Mouse (Mus musculus): Measurements from ENCODE around the gene Olfr1501. TPM values are rescaled to one million over a fixed set of nuclear protein-coding genes. Genes with fewer than 3 reads are reported as not detected.
"Not testable (repeated sequence)": the region's sequence is repeated elsewhere in the genome, so short reads cannot be mapped to it uniquely, and the experiment has no call there.

Olfr1501 gene
- not detected in 2 replicates for polyA plus RNA-seq (2016; fragmentation: Nextera tagmentation; extraction: Ambion mirVana)

DNA sequence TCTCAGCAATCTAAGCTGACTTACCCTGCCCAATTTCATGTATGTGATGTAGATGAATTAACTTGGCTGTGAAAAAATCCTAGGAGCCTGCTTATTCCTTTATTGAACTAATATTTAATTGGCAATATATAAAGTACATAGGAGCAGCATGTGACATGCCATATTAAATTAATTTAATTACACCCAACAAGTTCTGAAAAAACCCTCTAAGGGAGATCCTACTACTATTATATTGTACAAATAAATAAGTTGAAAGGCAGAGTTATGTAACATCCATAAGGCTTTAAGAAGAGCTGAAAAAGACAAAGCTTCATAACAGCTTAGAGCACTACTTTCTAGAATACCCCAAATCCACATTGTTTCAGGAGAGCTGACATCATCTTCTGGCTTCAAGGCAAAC lies at the start of gene Olfr1501:
Gene Olfr1501 (minus strand): TSS at position 101 of the 400 bp plus-strand sequence.
- not testable (repeated sequence) for H3K4me1 ChIP-seq; H3K27me3 ChIP-seq (replicated peaks); H3K4me3 ChIP-seq; H3K36me3 ChIP-seq; ATAC-seq (ENCODE audit: low FRiP score, low read depth); H3K9me3 ChIP-seq; H3K9ac ChIP-seq; H3K4me2 ChIP-seq (replicated peaks); H3K27ac ChIP-seq

GRCm38 (mm10) chr19:13897828-13898227 lies 47.3 kb upstream of the Olfr1501 start, which contains the start of gene Olfr1504:
Gene Olfr1504, minus strand, starts transcription at chr19:13897928.
- Histone ChIP-seq H3K9me3 (no peaks in the 10 kb centered on the region), H3K4me3 (no peak within 1 kb of the TSS), H3K4me1 (no peaks in the 10 kb centered on the region), H3K27ac (no peak within 1 kb of the TSS), H3K4me2 (replicated peaks) (no peak within 1 kb of the TSS), H3K36me3 (no peaks in the 10 kb centered on the region), H3K9ac (no peak within 1 kb of the TSS), H3K27me3 (replicated peaks) (no peaks in the 10 kb centered on the region)
- WGBS: 71% methylated on average over 1 of the region's 1 CpGs
- ATAC-seq (ENCODE audit: low FRiP score, low read depth): no peak

DNA sequence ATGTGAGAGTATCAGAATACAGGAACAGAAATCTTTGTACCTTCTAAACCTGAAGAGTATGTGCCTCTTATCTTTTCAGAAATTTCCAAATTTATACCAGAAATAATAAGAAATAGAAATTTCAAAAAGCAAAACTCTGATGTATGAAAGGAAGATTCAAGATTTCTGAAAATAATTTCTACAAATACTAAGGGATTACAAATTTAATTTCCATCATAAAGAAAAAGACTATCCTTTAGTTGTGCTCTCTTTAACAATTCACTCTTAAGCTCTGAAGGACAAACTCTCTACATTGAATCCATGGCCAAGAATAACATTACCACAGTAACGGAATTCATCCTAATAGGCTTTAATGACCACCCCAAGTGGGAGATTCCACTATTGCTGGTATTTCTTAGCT lies 11.0 kb upstream of the Olfr1501 start, which contains the start of gene Olfr1502:
Gene Olfr1502 (plus strand): TSS at position 301 of the 400 bp plus-strand sequence.
- H3K27me3 ChIP-seq (replicated peaks): no peaks in the 10 kb centered on the region
- H3K4me1 ChIP-seq: no peaks in the 10 kb centered on the region
- H3K4me3 ChIP-seq: no peak within 1 kb of the TSS
- H3K4me2 ChIP-seq (replicated peaks): no peak within 1 kb of the TSS
- ATAC-seq (ENCODE audit: low FRiP score, low read depth): no peak
- H3K36me3 ChIP-seq: no peaks in the 10 kb centered on the region
- H3K9me3 ChIP-seq: no peaks in the 10 kb centered on the region
- H3K9ac ChIP-seq: no peak within 1 kb of the TSS
- no peak within 1 kb of the TSS for H3K27ac ChIP-seq
- WGBS: 80% methylated on average over 1 of the region's 1 CpGs

- Histone ChIP-seq H3K27ac (no peak within 1 kb of the TSS), H3K4me1 (no peaks in the 10 kb centered on the region), H3K36me3 (no peaks in the 10 kb centered on the region), H3K9me3 (no peaks in the 10 kb centered on the region), H3K4me2 (replicated peaks) (no peak within 1 kb of the TSS), H3K9ac (no peak within 1 kb of the TSS), H3K27me3 (replicated peaks) (no peaks in the 10 kb centered on the region), H3K4me3 (no peak within 1 kb of the TSS)
- ATAC-seq (ENCODE audit: low FRiP score, low read depth): no peak
Measured at GRCm38 (mm10) chr19:13830388-13830787, 20.1 kb downstream of the Olfr1501 start, which contains the start of gene Olfr1500. Gene Olfr1500, minus strand, starts transcription at chr19:13830488.

GRCm38 (mm10) chr19:13828447-13828846 lies 22.0 kb downstream of the Olfr1501 start:
- Histone ChIP-seq H3K27me3 (replicated peaks) (no peaks in the 10 kb centered on the region), H3K27ac (no peak overlapping the region), H3K9ac (no peak overlapping the region), H3K36me3 (no peaks in the 10 kb centered on the region), H3K4me1 (no peaks in the 10 kb centered on the region), H3K4me2 (replicated peaks) (no peak overlapping the region), H3K9me3 (no peaks in the 10 kb centered on the region), H3K4me3 (no peak overlapping the region)
- no peak for ATAC-seq (ENCODE audit: low FRiP score, low read depth)
- WGBS: 78% methylated on average over 3 of the region's 3 CpGs

DNA sequence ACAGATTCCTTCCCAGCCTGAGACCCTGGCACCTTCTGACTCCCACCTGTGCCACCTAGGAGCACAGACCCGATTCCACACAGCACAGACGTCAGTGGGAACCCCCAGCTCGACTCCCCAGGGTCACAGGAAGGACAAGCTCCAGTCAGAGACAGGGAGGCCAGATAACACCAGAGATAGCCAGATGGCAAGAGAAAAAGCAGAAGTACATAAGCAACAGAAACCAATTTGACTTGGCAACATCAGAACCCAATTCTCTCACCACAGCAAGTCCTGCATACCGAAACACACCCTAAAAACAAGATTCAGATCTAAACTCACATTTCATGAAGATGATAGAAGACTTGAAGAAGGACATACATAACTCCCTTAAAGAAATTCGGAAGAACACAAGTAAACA lies 29.6 kb downstream of the Olfr1501 start:
- Histone ChIP-seq H3K4me2 (replicated peaks) (no peak overlapping the region), H3K27ac (no peak overlapping the region), H3K4me1 (no peaks in the 10 kb centered on the region), H3K9me3 (no peaks in the 10 kb centered on the region), H3K27me3 (replicated peaks) (no peaks in the 10 kb centered on the region), H3K4me3 (no peak overlapping the region), H3K9ac (no peak overlapping the region), H3K36me3 (no peaks in the 10 kb centered on the region)
- WGBS: 78% methylated on average over 5 of the region's 5 CpGs
- ATAC-seq (ENCODE audit: low FRiP score, low read depth): no peak

DNA sequence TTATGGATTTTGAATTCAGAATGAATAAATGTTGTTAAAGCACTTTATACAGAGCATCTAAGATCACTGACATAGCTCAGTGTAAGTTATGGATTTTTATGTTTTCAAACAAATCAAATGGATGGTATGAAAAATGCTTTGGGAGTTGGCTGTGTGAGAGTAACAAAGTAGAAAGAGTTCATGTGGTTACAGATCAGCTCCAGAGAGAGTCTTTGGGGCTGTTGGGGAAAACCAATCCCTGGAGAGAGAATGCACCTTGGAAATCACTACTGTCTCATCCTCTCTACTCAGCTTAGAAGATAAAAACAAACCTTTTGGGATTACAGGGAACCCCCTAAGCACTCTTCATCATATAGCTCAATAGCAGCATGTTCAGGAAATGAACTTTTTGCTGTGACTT lies 31.1 kb downstream of the Olfr1501 start, which contains the start of gene Olfr1499:
Gene Olfr1499 (minus strand): TSS at position 101 of the 400 bp plus-strand sequence.
- Histone ChIP-seq H3K4me1 (no peaks in the 10 kb centered on the region), H3K9ac (no peak within 1 kb of the TSS), H3K27me3 (replicated peaks) (no peaks in the 10 kb centered on the region), H3K4me2 (replicated peaks) (no peak within 1 kb of the TSS), H3K4me3 (no peak within 1 kb of the TSS), H3K36me3 (no peaks in the 10 kb centered on the region), H3K27ac (no peak within 1 kb of the TSS), H3K9me3 (no peaks in the 10 kb centered on the region)
- no peak for ATAC-seq (ENCODE audit: low FRiP score, low read depth)

- Histone ChIP-seq H3K9ac (no peak overlapping the region), H3K27me3 (replicated peaks) (no peaks in the 10 kb centered on the region), H3K36me3 (no peaks in the 10 kb centered on the region), H3K4me1 (no peaks in the 10 kb centered on the region), H3K27ac (no peak overlapping the region), H3K9me3 (no peaks in the 10 kb centered on the region), H3K4me2 (replicated peaks) (no peak overlapping the region), H3K4me3 (no peak overlapping the region)
- ATAC-seq (ENCODE audit: low FRiP score, low read depth): no peak
- 39% methylated on average over 5 of the region's 5 CpGs for WGBS
Measured at GRCm38 (mm10) chr19:13818827-13819226, 31.7 kb downstream of the Olfr1501 start.

DNA sequence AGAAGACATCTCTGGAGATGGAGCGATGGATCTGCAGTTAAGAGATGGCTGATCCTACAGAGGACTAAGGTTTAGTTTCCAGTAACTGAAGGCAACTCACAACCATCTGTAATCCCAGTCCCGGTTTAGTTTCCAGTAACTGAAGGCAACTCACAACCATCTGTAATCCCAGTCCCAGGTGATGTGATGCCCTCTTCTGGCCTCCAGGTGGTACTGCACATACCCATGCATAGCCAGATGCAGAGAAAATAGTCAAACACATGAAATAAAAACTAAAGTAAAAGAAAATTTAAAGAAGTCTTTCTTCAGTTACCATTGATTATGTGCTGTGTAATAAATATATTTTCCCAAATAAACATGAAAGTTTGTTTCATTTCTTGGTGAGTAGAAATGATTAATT lies 37.7 kb downstream of the Olfr1501 start:
- no peaks in the 10 kb centered on the region for H3K27me3 ChIP-seq (replicated peaks)
- no peak for ATAC-seq (ENCODE audit: low FRiP score, low read depth)
- no peak overlapping the region for H3K9ac ChIP-seq
- no peaks in the 10 kb centered on the region for H3K36me3 ChIP-seq
- H3K27ac ChIP-seq: no peak overlapping the region
- H3K9me3 ChIP-seq: no peaks in the 10 kb centered on the region
- no peaks in the 10 kb centered on the region for H3K4me1 ChIP-seq
- H3K4me3 ChIP-seq: no peak overlapping the region
- 62% methylated on average over 2 of the region's 2 CpGs for WGBS
- no peak overlapping the region for H3K4me2 ChIP-seq (replicated peaks)

DNA sequence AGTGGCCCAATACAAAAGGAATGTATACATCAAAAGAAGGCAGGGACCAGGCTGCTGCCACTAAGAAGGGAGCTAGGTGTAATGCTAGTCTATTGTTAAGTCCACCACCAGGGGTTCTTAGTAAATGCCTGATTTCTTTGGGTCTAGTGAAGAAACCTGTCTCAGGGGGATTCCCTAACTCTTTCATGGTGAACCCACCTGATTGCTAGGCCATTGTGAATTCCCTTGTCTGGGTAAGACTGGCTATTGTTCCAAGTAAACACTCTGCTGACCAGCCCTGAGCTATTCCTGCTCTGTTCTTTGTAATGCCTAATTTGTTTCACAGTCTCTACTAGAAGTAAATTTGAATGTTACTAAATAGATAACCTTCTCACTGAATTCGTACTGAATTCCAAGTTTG lies 45.0 kb downstream of the Olfr1501 start:
- H3K27me3 ChIP-seq (replicated peaks); ATAC-seq (ENCODE audit: low FRiP score, low read depth); H3K27ac ChIP-seq; H3K4me2 ChIP-seq (replicated peaks); H3K36me3 ChIP-seq; H3K9me3 ChIP-seq; H3K4me3 ChIP-seq; H3K4me1 ChIP-seq; H3K9ac ChIP-seq: not testable (repeated sequence)
- 79% methylated on average over 1 of the region's 1 CpGs for WGBS

DNA sequence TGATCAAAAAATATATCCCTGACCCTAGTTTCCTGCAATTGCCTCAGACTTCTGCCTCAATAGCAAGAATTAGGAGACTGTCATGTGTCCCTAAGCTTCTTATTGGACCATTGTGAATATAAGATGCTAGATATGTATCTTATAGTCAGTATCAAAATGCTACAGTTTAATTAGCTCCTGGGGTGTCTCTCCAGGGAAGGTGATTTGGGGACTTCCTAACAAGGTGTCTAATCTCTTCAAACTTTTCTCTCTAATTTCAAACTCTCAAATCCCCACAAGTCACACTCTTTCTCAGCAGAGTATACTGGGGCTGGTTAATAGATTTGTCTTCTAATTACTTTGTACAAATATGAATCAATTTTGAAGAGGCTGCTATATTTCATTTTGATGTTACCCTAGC lies 52.4 kb downstream of the Olfr1501 start, which contains the start of gene Olfr1497:
Gene Olfr1497 (minus strand): TSS at position 101 of the 400 bp plus-strand sequence.
- Histone ChIP-seq H3K27ac (no peak within 1 kb of the TSS), H3K9me3 (no peaks in the 10 kb centered on the region), H3K9ac (no peak within 1 kb of the TSS), H3K36me3 (no peaks in the 10 kb centered on the region), H3K4me2 (replicated peaks) (no peak within 1 kb of the TSS), H3K27me3 (replicated peaks) (no peaks in the 10 kb centered on the region), H3K4me3 (no peak within 1 kb of the TSS), H3K4me1 (no peaks in the 10 kb centered on the region)
- ATAC-seq (ENCODE audit: low FRiP score, low read depth): no peak
